Mouse (Mus musculus) heart, embryonic 16.5 days (tissue): ENCODE data around the gene Trmt13. TPM values are rescaled to one million over a fixed set of nuclear protein-coding genes. Genes with fewer than 3 reads are reported as not detected.
A peak's percentile ranks its signal among the peaks of the same experiment; 100 is the strongest.
"Not testable (repeated sequence)": the region's sequence is repeated elsewhere in the genome, so short reads cannot be mapped to it uniquely, and the experiment has no call there.

ENCODE experiments used
- ATAC-seq: fragments of 200-750 bp; cut with Nextera tagmentation; replicated peaks from 2 replicates; pipeline ENCODE4 v1.8.0; 2017; ENCODE audit warnings: moderate number of reproducible peaks; ENCODE audit not compliant: insufficient read depth, low FRiP score; ENCODE audit errors: extremely low read depth
- H3K27ac ChIP-seq: fragments of 300-500 bp; sonication (generic); 2 replicates; pipeline ENCODE4 v1.5.1; 2014; ENCODE audit warnings: mild to moderate bottlenecking, low read length, control low read depth, moderate library complexity
- H3K27me3 ChIP-seq: fragments of 300-500 bp; sonication (generic); 2 replicates; pipeline ENCODE4 v1.6.1; 2014; ENCODE audit warnings: low read length, mixed read lengths; ENCODE audit not compliant: control insufficient read depth, insufficient read depth
- H3K36me3 ChIP-seq: fragments of 300-500 bp; sonication (generic); 2 replicates; pipeline ENCODE4 v1.6.1; 2014; ENCODE audit not compliant: control insufficient read depth, insufficient read depth
- H3K4me1 ChIP-seq: fragments of 300-500 bp; sonication (generic); 2 replicates; pipeline ENCODE4 v1.6.1; 2014; ENCODE audit warnings: low read length, mixed read lengths; ENCODE audit not compliant: control insufficient read depth, insufficient read depth
- H3K4me2 ChIP-seq: fragments of 300-500 bp; sonication (generic); 2 replicates; pipeline ENCODE4 v1.6.1; 2014; ENCODE audit warnings: low read depth, mild to moderate bottlenecking, control low read depth, low read length
- H3K4me3 ChIP-seq: fragments of 300-500 bp; sonication (generic); 2 replicates; pipeline ENCODE4 v1.5.1; 2014; ENCODE audit warnings: mild to moderate bottlenecking, control low read depth, low read length
- H3K9ac ChIP-seq: fragments of 300-500 bp; sonication (generic); 2 replicates; pipeline ENCODE4 v1.6.1; 2014; ENCODE audit warnings: low read length, control low read depth
- H3K9me3 ChIP-seq: fragments of 300-500 bp; sonication (generic); replicated peaks from 2 replicates; pipeline ENCODE4 v1.6.1; 2016; ENCODE audit warnings: low read length; ENCODE audit not compliant: control insufficient read depth
- WGBS: fragments of 180-500 bp; shearing (Covaris S2); extraction: QIAGEN DNeasy Blood & Tissue Kit; methylation state at CpG from one replicate; pipeline ENCODE4 v1.1.7; 2014; 5-methylcytosine and 5-hydroxymethylcytosine counted together
- polyA plus RNA-seq: library from polyadenylated mRNA; unstranded; fragments of >200 nt; fragmentation: Nextera tagmentation; extraction: Ambion mirVana; gene quantifications from 2 replicates; pipeline ENCODE4 v1.2.1, GENCODE M21; 2015

The Trmt13 gene
- polyA plus RNA-seq, 1 experiment from 2014 or later: 18.9 TPM

DNA sequence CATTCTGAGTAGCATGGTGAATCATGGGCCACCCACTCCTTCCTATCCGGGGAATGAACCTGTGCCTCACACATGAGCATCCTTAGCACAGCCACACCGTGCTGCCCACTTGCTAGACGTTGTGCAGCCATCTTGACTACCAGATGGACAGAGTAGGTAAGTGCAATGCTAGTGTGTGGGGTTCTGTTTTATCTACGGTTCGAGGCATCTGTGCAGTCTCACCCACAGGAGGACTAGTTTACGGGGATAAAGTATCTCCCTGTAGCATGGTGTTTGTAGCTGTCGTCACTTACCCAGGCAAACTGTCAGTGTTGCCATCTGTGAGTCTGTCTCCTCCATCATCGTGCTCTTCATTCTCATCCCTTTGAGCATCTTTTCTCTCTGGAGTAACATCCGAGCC is 32.2 kb downstream of the Trmt13 start:
- no peak overlapping the region for H3K9ac ChIP-seq
- H3K36me3 ChIP-seq: peaks cover 47% of the 10 kb centered on the region
- no peak overlapping the region for H3K4me3 ChIP-seq
- H3K4me1 ChIP-seq: no peaks in the 10 kb centered on the region
- no peak overlapping the region for H3K27ac ChIP-seq
- H3K9me3 ChIP-seq: no peaks in the 10 kb centered on the region
- WGBS: 80% methylated on average over 9 of the region's 9 CpGs
- ATAC-seq: no peak
- no peaks in the 10 kb centered on the region for H3K27me3 ChIP-seq
- no peak overlapping the region for H3K4me2 ChIP-seq

GRCm38 (mm10) chr3:116577286-116577685 is 37.1 kb downstream of the Trmt13 start:
- no peaks in the 10 kb centered on the region for H3K27me3 ChIP-seq
- H3K4me2 ChIP-seq: no peak overlapping the region
- H3K4me1 ChIP-seq: no peaks in the 10 kb centered on the region
- no peak overlapping the region for H3K4me3 ChIP-seq
- H3K36me3 ChIP-seq: peaks cover 21% of the 10 kb centered on the region
- 49% methylated on average over 3 of the region's 3 CpGs for WGBS
- H3K27ac ChIP-seq: no peak overlapping the region
- ATAC-seq: no peak
- no peaks in the 10 kb centered on the region for H3K9me3 ChIP-seq
- no peak overlapping the region for H3K9ac ChIP-seq

- H3K36me3 ChIP-seq: peaks cover 18% of the 10 kb centered on the region
- H3K9ac ChIP-seq: no peak overlapping the region
- ATAC-seq: no peak
- H3K9me3 ChIP-seq: peaks cover 5% of the 10 kb centered on the region
- H3K4me1 ChIP-seq: no peaks in the 10 kb centered on the region
- H3K27me3 ChIP-seq: no peaks in the 10 kb centered on the region
- no peak overlapping the region for H3K27ac ChIP-seq
- H3K4me3 ChIP-seq: no peak overlapping the region
- H3K4me2 ChIP-seq: no peak overlapping the region
- 38% methylated on average over 2 of the region's 2 CpGs for WGBS
These were observed 43.8 kb downstream of the Trmt13 start for GRCm38 (mm10) chr3:116570628-116571027.

- Histone ChIP-seq H3K4me3 (peak overlapping the region; percentile 61), H3K27me3 (no peaks in the 10 kb centered on the region), H3K27ac (peak overlapping the region; percentile 97), H3K9ac (peak overlapping the region; percentile 83), H3K4me2 (peak overlapping the region; percentile 44), H3K4me1 (peaks cover 7% of the 10 kb centered on the region), H3K9me3 (peaks cover 5% of the 10 kb centered on the region), H3K36me3 (peaks cover 12% of the 10 kb centered on the region)
- WGBS: 13% methylated on average over 7 of the region's 7 CpGs
- peak; percentile 19; the same call in 1 of the 2 replicates for ATAC-seq
These were observed 51.3 kb downstream of the Trmt13 start for GRCm38 (mm10) chr3:116563095-116563492.

DNA sequence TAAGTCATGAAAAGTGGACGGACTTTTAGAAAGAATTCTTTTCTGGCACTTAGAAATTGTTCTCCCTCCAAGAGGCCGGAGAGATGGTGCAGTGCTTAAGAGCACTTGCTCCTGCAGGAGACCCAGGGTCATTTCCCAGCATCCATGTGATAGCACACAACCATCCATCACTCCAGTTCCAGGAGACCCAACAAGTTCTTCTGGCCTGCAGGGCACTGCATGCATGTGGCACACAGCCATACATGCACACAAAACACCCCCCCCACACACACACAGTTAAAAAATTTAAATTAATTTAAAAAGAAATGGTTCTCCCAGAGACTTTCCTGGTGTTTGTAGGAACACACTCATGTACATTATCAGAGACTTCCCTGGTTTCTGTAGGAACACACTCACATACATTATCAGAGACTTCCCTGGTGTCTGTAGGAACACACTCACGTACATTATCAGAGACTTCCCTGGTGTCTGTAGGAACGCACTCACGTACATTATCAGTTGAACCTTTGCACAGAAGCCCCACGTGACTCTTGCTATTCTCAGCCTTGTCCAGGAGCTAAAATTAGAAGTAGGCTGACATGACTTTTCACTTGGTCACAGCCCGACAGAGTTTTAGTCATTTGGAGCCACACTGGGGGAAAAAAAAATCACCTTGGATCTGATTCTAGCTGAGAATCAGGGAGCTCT is 51.8 kb downstream of the Trmt13 start, which contains the start of gene Lrrc39:
TSS of gene Lrrc39 (plus strand) at position 566 of the 687 bp plus-strand sequence.
- peak within 1 kb of the TSS; percentile 61 for H3K4me3 ChIP-seq
- H3K27me3 ChIP-seq: no peaks in the 10 kb centered on the region
- peak within 1 kb of the TSS; percentile 97 for H3K27ac ChIP-seq
- H3K9ac ChIP-seq: peak within 1 kb of the TSS; percentile 83
- peaks cover 5% of the 10 kb centered on the region for H3K9me3 ChIP-seq
- H3K4me2 ChIP-seq: peak within 1 kb of the TSS; percentile 60
- H3K36me3 ChIP-seq: peaks cover 12% of the 10 kb centered on the region
- peaks cover 7% of the 10 kb centered on the region for H3K4me1 ChIP-seq
- ATAC-seq: peak; percentile 88
- WGBS: 10% methylated on average over 7 of the region's 7 CpGs

- ATAC-seq: not testable (repeated sequence)
These were observed 53.1 kb downstream of the Trmt13 start for GRCm38 (mm10) chr3:116561315-116561714.

GRCm38 (mm10) chr3:116551362-116551761 is 63.0 kb downstream of the Trmt13 start:
- no peaks in the 10 kb centered on the region for H3K4me1 ChIP-seq
- ATAC-seq: no peak
- H3K9me3 ChIP-seq: no peaks in the 10 kb centered on the region
- no peak overlapping the region for H3K4me3 ChIP-seq
- no peaks in the 10 kb centered on the region for H3K27me3 ChIP-seq
- H3K9ac ChIP-seq: no peak overlapping the region
- peaks cover 14% of the 10 kb centered on the region for H3K36me3 ChIP-seq
- no peak overlapping the region for H3K4me2 ChIP-seq
- H3K27ac ChIP-seq: no peak overlapping the region
- WGBS: 82% methylated on average over 5 of the region's 5 CpGs

More at GRCm38 (mm10) chr3:116561315-116561714, 53.1 kb downstream of the Trmt13 start:
- not testable (repeated sequence) for H3K4me2 ChIP-seq, H3K4me1 ChIP-seq, H3K4me3 ChIP-seq, H3K9ac ChIP-seq, H3K9me3 ChIP-seq, H3K27me3 ChIP-seq, H3K36me3 ChIP-seq
- peak overlapping the region; percentile 97; the same call in 1 of the 2 replicates for H3K27ac ChIP-seq
- 95% methylated on average over 13 of the region's 14 CpGs for WGBS

- Histone ChIP-seq H3K36me3 (peaks cover 33% of the 10 kb centered on the region), H3K9ac (no peak overlapping the region), H3K9me3 (no peaks in the 10 kb centered on the region), H3K4me3 (no peak overlapping the region), H3K27ac (no peak overlapping the region), H3K27me3 (no peaks in the 10 kb centered on the region), H3K4me2 (no peak overlapping the region), H3K4me1 (peaks cover 2% of the 10 kb centered on the region; the same call in 1 of the 2 replicates)
- WGBS: 88% methylated on average over 5 of the region's 5 CpGs
- ATAC-seq: no peak
These were observed 67.0 kb downstream of the Trmt13 start for GRCm38 (mm10) chr3:116547430-116547829.

DNA sequence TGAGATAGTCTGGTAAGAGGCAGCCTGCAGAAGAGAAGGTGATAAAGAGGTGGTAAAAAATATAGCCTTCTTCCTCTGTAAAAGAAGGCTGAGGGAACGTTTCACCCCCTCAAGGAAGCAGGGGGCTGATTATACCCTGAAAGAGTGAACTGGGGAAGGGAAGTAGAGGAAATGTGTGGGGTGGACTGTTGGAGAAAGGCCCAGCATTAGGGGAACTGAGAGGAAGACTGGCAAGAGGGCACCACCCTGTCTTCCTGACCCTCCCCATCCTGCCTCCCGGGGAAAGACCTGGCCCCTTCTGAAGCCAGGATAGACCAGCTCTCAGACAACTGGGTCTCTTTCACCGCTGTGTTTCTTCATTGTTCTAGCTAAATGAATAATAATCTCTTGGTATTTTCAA is 71.9 kb downstream of the Trmt13 start:
- ATAC-seq: no peak
- H3K9ac ChIP-seq: no peak overlapping the region
- H3K27ac ChIP-seq: peak overlapping the region; percentile 23; the same call in 1 of the 2 replicates
- 59% methylated on average over 3 of the region's 3 CpGs for WGBS
- H3K4me3 ChIP-seq: no peak overlapping the region
- H3K4me1 ChIP-seq: peaks cover 7% of the 10 kb centered on the region; the same call in 1 of the 2 replicates
- no peaks in the 10 kb centered on the region for H3K9me3 ChIP-seq
- H3K27me3 ChIP-seq: no peaks in the 10 kb centered on the region
- H3K4me2 ChIP-seq: no peak overlapping the region
- H3K36me3 ChIP-seq: peaks cover 32% of the 10 kb centered on the region
